Mouse (Mus musculus) olfactory bulb, adult 2 months (tissue): ENCODE results near the gene Ccdc97.

Experiments
- CTCF ChIP-seq: fragments of 200-500 bp; IDR thresholded peaks from 2 replicates; pipeline ENCODE4 v1.5.1; 2012; ENCODE audit warnings: low read depth, mild to moderate bottlenecking, low read length, moderate library complexity; ENCODE audit not compliant: insufficient read depth
- POLR2A ChIP-seq: fragments of 200-500 bp; IDR thresholded peaks from 2 replicates; pipeline ENCODE4 v1.6.1; 2012; ENCODE audit warnings: mild to moderate bottlenecking, low read depth, low read length, moderate library complexity; ENCODE audit not compliant: insufficient read depth

DNA sequence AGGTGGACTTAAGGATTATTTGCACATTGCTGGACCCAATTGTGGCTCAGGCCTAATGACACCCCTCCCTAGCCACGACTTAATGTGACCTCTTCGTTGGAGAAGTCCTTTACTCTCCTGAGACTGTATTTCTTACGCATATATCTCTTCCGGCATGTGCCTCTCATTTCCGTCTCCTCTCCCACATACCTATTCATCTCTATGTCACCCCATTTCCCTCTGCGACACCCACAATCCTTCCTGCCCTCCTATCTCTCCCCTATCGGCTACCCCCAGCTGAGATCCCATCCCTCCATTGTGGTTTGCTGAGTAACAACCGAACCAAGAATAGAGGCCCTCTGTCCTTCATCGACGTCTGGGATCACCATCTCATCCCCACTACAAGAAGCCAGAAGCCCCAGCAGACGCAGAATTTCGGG, 29.3 kb downstream of the Ccdc97 start:
- TF ChIP-seq CTCF, result no peak
- TF ChIP-seq POLR2A, result no peak
